Mouse (Mus musculus): ENCODE results near the gene Tfg. TPM values are rescaled to one million over a fixed set of nuclear protein-coding genes. Genes with fewer than 3 reads are reported as not detected.

The Tfg gene
- polyA plus RNA-seq, 1 experiment from 2014 or later: 159 TPM

- no peaks in the 10 kb centered on the region for H3K27me3 ChIP-seq (replicated peaks; ENCODE audit: low read depth, poor library complexity, severe bottlenecking)
- no peaks in the 10 kb centered on the region for H3K4me1 ChIP-seq
- peaks cover 25% of the 10 kb centered on the region for H3K36me3 ChIP-seq (replicated peaks)
- H3K27ac ChIP-seq (replicated peaks): no peak overlapping the region
- H3K4me3 ChIP-seq: no peak overlapping the region
- 83% methylated on average over 8 of the region's 8 CpGs for WGBS
- no peak for DNase-seq (ENCODE audit: low spot score)
- no peaks in the 10 kb centered on the region for H3K9me3 ChIP-seq
Measured at GRCm38 (mm10) chr16:56681010-56681645, 36.1 kb downstream of the Tfg start.

- no peak for DNase-seq (ENCODE audit: low spot score)
Measured at GRCm38 (mm10) chr16:56677146-56677545, 40.1 kb downstream of the Tfg start.

GRCm38 (mm10) chr16:56673420-56673819, 43.8 kb downstream of the Tfg start:
- 93% methylated on average over 2 of the region's 2 CpGs for WGBS
- Histone ChIP-seq H3K27ac (replicated peaks) (no peak overlapping the region), H3K4me1 (no peaks in the 10 kb centered on the region), H3K4me3 (no peak overlapping the region), H3K9me3 (no peaks in the 10 kb centered on the region), H3K27me3 (replicated peaks; ENCODE audit: low read depth, poor library complexity, severe bottlenecking) (no peaks in the 10 kb centered on the region), H3K36me3 (replicated peaks) (no peaks in the 10 kb centered on the region)
- no peak for DNase-seq (ENCODE audit: low spot score)

More at GRCm38 (mm10) chr16:56677146-56677545, 40.1 kb downstream of the Tfg start:
- Histone ChIP-seq H3K27ac (replicated peaks) (no peak overlapping the region), H3K27me3 (replicated peaks; ENCODE audit: low read depth, poor library complexity, severe bottlenecking) (no peaks in the 10 kb centered on the region), H3K4me1 (no peaks in the 10 kb centered on the region), H3K36me3 (replicated peaks) (no peaks in the 10 kb centered on the region), H3K9me3 (no peaks in the 10 kb centered on the region), H3K4me3 (no peak overlapping the region)
- WGBS: 77% methylated on average over 4 of the region's 4 CpGs

- H3K4me3 ChIP-seq: no peak overlapping the region
- no peaks in the 10 kb centered on the region for H3K36me3 ChIP-seq (replicated peaks)
- no peaks in the 10 kb centered on the region for H3K4me1 ChIP-seq
- 87% methylated on average over 8 of the region's 8 CpGs for WGBS
- no peak for DNase-seq (ENCODE audit: low spot score)
- no peaks in the 10 kb centered on the region for H3K9me3 ChIP-seq
- no peaks in the 10 kb centered on the region for H3K27me3 ChIP-seq (replicated peaks; ENCODE audit: low read depth, poor library complexity, severe bottlenecking)
- H3K27ac ChIP-seq (replicated peaks): no peak overlapping the region
Measured at GRCm38 (mm10) chr16:56670941-56671340, 46.3 kb downstream of the Tfg start.

- Histone ChIP-seq H3K4me3 (no peak overlapping the region), H3K36me3 (replicated peaks) (no peaks in the 10 kb centered on the region), H3K27me3 (replicated peaks; ENCODE audit: low read depth, poor library complexity, severe bottlenecking) (no peaks in the 10 kb centered on the region), H3K9me3 (no peaks in the 10 kb centered on the region), H3K4me1 (no peaks in the 10 kb centered on the region), H3K27ac (replicated peaks) (no peak overlapping the region)
- no peak for DNase-seq (ENCODE audit: low spot score)
- WGBS: 78% methylated on average over 5 of the region's 5 CpGs
Measured at GRCm38 (mm10) chr16:56669520-56669919, 47.7 kb downstream of the Tfg start.

GRCm38 (mm10) chr16:56658866-56659265, 58.4 kb downstream of the Tfg start:
- Histone ChIP-seq H3K36me3 (replicated peaks) (no peaks in the 10 kb centered on the region), H3K27me3 (replicated peaks; ENCODE audit: low read depth, poor library complexity, severe bottlenecking) (no peaks in the 10 kb centered on the region), H3K4me3 (no peak overlapping the region), H3K4me1 (no peaks in the 10 kb centered on the region), H3K9me3 (no peaks in the 10 kb centered on the region), H3K27ac (replicated peaks) (no peak overlapping the region)
- DNase-seq (ENCODE audit: low spot score): no peak

GRCm38 (mm10) chr16:56655193-56655910, 61.9 kb downstream of the Tfg start:
- DNase-seq (ENCODE audit: low spot score): no peak

GRCm38 (mm10) chr16:56646382-56647172, 70.7 kb downstream of the Tfg start:
- Histone ChIP-seq H3K27ac (replicated peaks) (no peak overlapping the region), H3K4me3 (no peak overlapping the region), H3K27me3 (replicated peaks; ENCODE audit: low read depth, poor library complexity, severe bottlenecking) (no peaks in the 10 kb centered on the region), H3K4me1 (no peaks in the 10 kb centered on the region), H3K36me3 (replicated peaks) (no peaks in the 10 kb centered on the region), H3K9me3 (no peaks in the 10 kb centered on the region)
- no peak for DNase-seq (ENCODE audit: low spot score)
- WGBS: 71% methylated on average over 7 of the region's 7 CpGs

More at GRCm38 (mm10) chr16:56655193-56655910, 61.9 kb downstream of the Tfg start:
- Histone ChIP-seq H3K27me3 (replicated peaks; ENCODE audit: low read depth, poor library complexity, severe bottlenecking) (no peaks in the 10 kb centered on the region), H3K9me3 (no peaks in the 10 kb centered on the region), H3K27ac (replicated peaks) (no peak overlapping the region), H3K4me3 (no peak overlapping the region), H3K4me1 (no peaks in the 10 kb centered on the region), H3K36me3 (replicated peaks) (no peaks in the 10 kb centered on the region)
- WGBS: 87% methylated on average over 12 of the region's 12 CpGs

GRCm38 (mm10) chr16:56645251-56645650, 72.0 kb downstream of the Tfg start:
- Histone ChIP-seq H3K27ac (replicated peaks) (no peak overlapping the region), H3K27me3 (replicated peaks; ENCODE audit: low read depth, poor library complexity, severe bottlenecking) (no peaks in the 10 kb centered on the region), H3K4me1 (no peaks in the 10 kb centered on the region), H3K4me3 (no peak overlapping the region), H3K36me3 (replicated peaks) (no peaks in the 10 kb centered on the region), H3K9me3 (no peaks in the 10 kb centered on the region)
- 62% methylated on average over 2 of the region's 2 CpGs for WGBS
- no peak for DNase-seq (ENCODE audit: low spot score)

Other genes starting within 250 kb of the Tfg start
- 0.35 TPM in 2 replicates for gene Abi3bp, start 239.6 kb downstream of the Tfg start, polyA plus RNA-seq (2016; fragmentation: Nextera tagmentation; extraction: Ambion mirVana)
- not detected in 2 replicates for gene Adgrg7, start 78.4 kb upstream of the Tfg start, polyA plus RNA-seq (2016; fragmentation: Nextera tagmentation; extraction: Ambion mirVana)
- 5.3 and 8.8 TPM in 2 replicates for gene Tmem45a, start 168.7 kb upstream of the Tfg start, polyA plus RNA-seq (2016; fragmentation: Nextera tagmentation; extraction: Ambion mirVana)
- gene Lnp1, start 210.6 kb upstream of the Tfg start, polyA plus RNA-seq (2016; fragmentation: Nextera tagmentation; extraction: Ambion mirVana): not detected in 2 replicates